Mouse (Mus musculus) forebrain, embryonic 14.5 days (tissue): ENCODE measurements around the gene Trim28. TPM values are rescaled to one million over a fixed set of nuclear protein-coding genes. Genes with fewer than 3 reads are reported as not detected.

ENCODE experiments used
- ATAC-seq: fragments of 200-750 bp; cut with Nextera tagmentation; 2 replicates; pipeline ENCODE4 v1.8.0; 2017; ENCODE audit warnings: mild to moderate bottlenecking, moderate library complexity
- DNase-seq: peaks from one replicate; pipeline ENCODE4 v3.0.0-alpha.2; 2015; ENCODE audit warnings: low spot score
- H3K27ac ChIP-seq: fragments of 300-500 bp; sonication (generic); 2 replicates; pipeline ENCODE4 v1.5.1; 2014; ENCODE audit warnings: low read depth, mild to moderate bottlenecking, control low read depth, low read length, moderate library complexity
- H3K27me3 ChIP-seq: fragments of 300-500 bp; sonication (generic); replicated peaks from 2 replicates; pipeline ENCODE4 v1.6.1; 2014; ENCODE audit warnings: low read length, control low read depth, mixed read lengths; ENCODE audit not compliant: control insufficient read depth, insufficient read depth
- H3K36me3 ChIP-seq: fragments of 300-500 bp; sonication (generic); 2 replicates; pipeline ENCODE4 v1.6.1; 2014; ENCODE audit warnings: low read length, control low read depth; ENCODE audit not compliant: control insufficient read depth, insufficient read depth
- H3K4me1 ChIP-seq: fragments of 300-500 bp; sonication (generic); 2 replicates; pipeline ENCODE4 v1.6.1; 2014; ENCODE audit warnings: antibody characterized with exemption, low read length, control low read depth; ENCODE audit not compliant: control insufficient read depth, insufficient read depth
- H3K4me2 ChIP-seq: fragments of 300-500 bp; sonication (generic); 2 replicates; pipeline ENCODE4 v1.6.1; 2014; ENCODE audit warnings: mild to moderate bottlenecking, control low read depth, low read length
- H3K4me3 ChIP-seq: fragments of 300-500 bp; sonication (generic); 2 replicates; pipeline ENCODE4 v1.5.1; 2014; ENCODE audit warnings: low read depth, low read length, control low read depth
- H3K9ac ChIP-seq: fragments of 300-500 bp; sonication (generic); 2 replicates; pipeline ENCODE4 v1.6.1; 2014; ENCODE audit warnings: mild to moderate bottlenecking, low read length, control low read depth, moderate library complexity
- H3K9me3 ChIP-seq: fragments of 300-500 bp; sonication (generic); replicated peaks from 2 replicates; pipeline ENCODE4 v1.6.1; 2016; ENCODE audit warnings: low read length, control low read depth, mixed read lengths; ENCODE audit not compliant: control insufficient read depth
- WGBS: fragments of 180-500 bp; shearing (Covaris S2); extraction: QIAGEN DNeasy Blood & Tissue Kit; methylation state at CpG from one replicate; pipeline ENCODE4 v1.1.7; 2014; 5-methylcytosine and 5-hydroxymethylcytosine counted together
- polyA plus RNA-seq: library from polyadenylated mRNA; unstranded; fragments of >200 nt; fragmentation: Nextera tagmentation; extraction: Ambion mirVana; gene quantifications from 2 replicates; pipeline ENCODE4 v1.2.1, GENCODE M21; 2014

Trim28 gene
- polyA plus RNA-seq, result 266 and 317 TPM in 2 replicates

DNA sequence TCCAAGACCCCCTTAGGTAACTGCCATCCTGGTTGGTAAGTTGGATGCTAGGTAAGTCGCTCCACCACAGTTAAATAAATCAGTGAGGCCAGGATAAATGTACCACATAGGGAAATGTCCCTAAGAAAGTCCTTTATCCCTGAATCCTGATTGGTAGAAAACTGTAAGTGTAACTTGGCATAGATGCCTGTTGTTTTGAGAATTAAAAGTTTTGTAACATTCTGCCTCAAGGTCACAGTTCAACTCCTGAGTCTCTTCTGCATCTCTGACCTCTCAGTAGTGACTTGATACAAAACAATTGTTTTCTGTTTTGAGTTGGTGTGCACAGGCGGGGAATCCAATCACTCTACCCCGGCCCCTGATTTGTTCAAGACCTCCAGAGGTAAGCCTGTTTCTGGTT lies at the start of gene Trim28:
Gene Trim28, plus strand, starts transcription at position 264 of the 400 bp plus-strand sequence.
- H3K4me2 ChIP-seq, result no peak within 1 kb of the TSS

DNA sequence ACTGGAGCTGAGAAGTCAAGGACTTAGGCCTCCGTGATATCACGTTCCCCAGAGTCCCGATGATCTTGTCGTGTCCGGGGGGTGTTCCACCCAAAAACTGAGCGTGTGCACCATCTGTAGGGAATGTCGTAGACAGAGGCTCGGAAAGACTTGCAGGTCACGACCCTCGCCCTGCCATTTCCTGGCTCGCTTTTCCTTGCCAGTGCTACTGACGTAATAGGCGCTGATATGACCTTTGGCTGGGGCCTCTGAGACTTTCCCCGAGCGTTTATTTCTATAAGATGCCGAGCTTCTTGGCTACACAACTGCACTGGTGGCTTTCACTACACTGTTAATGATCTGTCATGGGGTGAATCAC lies 49.1 kb upstream of the Trim28 start:
- whole genome bisulfite sequencing, result 18% methylated on average over 16 of the region's 16 CpGs
- 0 out of 2 replicates have a peak, but pooled peaks cover 4% of the 10 kb centered on the region for H3K4me1 ChIP-seq
- no peaks in the 10 kb centered on the region for H3K9me3 ChIP-seq
- peak overlapping the region; percentile 73; the same call in 1 of the 2 replicates for H3K27ac ChIP-seq
- no peaks in the 10 kb centered on the region for H3K36me3 ChIP-seq
- H3K27me3 ChIP-seq, result no peaks in the 10 kb centered on the region
- DNase-seq (no peak), ATAC-seq (peak; percentile 18; the same call in 1 of the 2 replicates)
- peak overlapping the region; percentile 38 for H3K4me3 ChIP-seq
- H3K9ac ChIP-seq, result peak overlapping the region; percentile 58
- H3K4me2 ChIP-seq, result peak overlapping the region; percentile 67

More for the DNA sequence above, at the start of gene Trim28:
- no peaks in the 10 kb centered on the region for H3K4me1 ChIP-seq
- H3K27ac ChIP-seq, result no peak within 1 kb of the TSS
- 84% methylated on average over 3 of the region's 3 CpGs for WGBS
- no peaks in the 10 kb centered on the region for H3K9me3 ChIP-seq
- peaks cover 6% of the 10 kb centered on the region for H3K36me3 ChIP-seq
- no peaks in the 10 kb centered on the region for H3K27me3 ChIP-seq
- DNase-seq (no peak), ATAC-seq (no peak)
- H3K4me3 ChIP-seq, result no peak within 1 kb of the TSS
- no peak within 1 kb of the TSS for H3K9ac ChIP-seq

DNA sequence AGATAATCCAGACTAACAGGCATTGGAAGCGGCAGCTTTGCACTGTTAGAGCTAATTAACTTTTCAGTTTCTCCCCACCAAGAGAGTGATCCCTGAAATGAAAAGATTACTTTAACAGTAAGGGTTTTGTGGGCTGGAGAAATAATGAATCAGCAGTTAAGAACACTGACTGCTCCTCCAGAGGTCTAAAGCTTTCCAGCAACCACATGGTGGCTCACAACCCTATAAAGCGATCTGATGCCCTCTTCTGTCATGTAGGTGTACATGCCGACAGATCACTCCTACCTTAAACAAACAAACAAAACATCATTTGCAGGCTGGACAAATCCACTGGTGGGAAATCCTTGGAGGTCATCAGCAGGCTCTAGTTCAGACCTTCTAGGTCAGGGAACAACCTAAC lies 44.0 kb upstream of the Trim28 start:
- ATAC-seq (no peak), DNase-seq (no peak)
- Histone ChIP-seq H3K4me2 (no peak overlapping the region), H3K27ac (no peak overlapping the region), H3K4me3 (no peak overlapping the region), H3K9me3 (no peaks in the 10 kb centered on the region), H3K36me3 (no peaks in the 10 kb centered on the region), H3K4me1 (0 out of 2 replicates have a peak, but pooled peaks cover 3% of the 10 kb centered on the region), H3K9ac (no peak overlapping the region), H3K27me3 (no peaks in the 10 kb centered on the region)
- WGBS, result 53% methylated on average over 3 of the region's 3 CpGs

- Histone ChIP-seq H3K4me3 (no peak overlapping the region), H3K9ac (no peak overlapping the region), H3K9me3 (no peaks in the 10 kb centered on the region), H3K4me1 (no peaks in the 10 kb centered on the region), H3K27me3 (no peaks in the 10 kb centered on the region), H3K27ac (no peak overlapping the region), H3K36me3 (no peaks in the 10 kb centered on the region), H3K4me2 (no peak overlapping the region)
- no peak for DNase-seq
- 68% methylated on average over 5 of the region's 5 CpGs for WGBS
- no peak for ATAC-seq
These were observed 41.4 kb upstream of the Trim28 start for GRCm38 (mm10) chr7:12957511-12957910.

GRCm38 (mm10) chr7:12958948-12959347 lies 40.0 kb upstream of the Trim28 start:
- 84% methylated on average over 4 of the region's 4 CpGs for WGBS
- H3K36me3 ChIP-seq, result no peaks in the 10 kb centered on the region

GRCm38 (mm10) chr7:12959718-12960117 lies 39.2 kb upstream of the Trim28 start:
- H3K4me2 ChIP-seq, result no peak overlapping the region
- no peak overlapping the region for H3K27ac ChIP-seq
- no peak for ATAC-seq
- no peaks in the 10 kb centered on the region for H3K9me3 ChIP-seq
- no peak for DNase-seq
- no peak overlapping the region for H3K9ac ChIP-seq
- no peaks in the 10 kb centered on the region for H3K4me1 ChIP-seq
- no peaks in the 10 kb centered on the region for H3K27me3 ChIP-seq
- H3K36me3 ChIP-seq, result no peaks in the 10 kb centered on the region
- 15% methylated on average over 4 of the region's 4 CpGs for WGBS
- H3K4me3 ChIP-seq, result no peak overlapping the region

More at GRCm38 (mm10) chr7:12958948-12959347, 40.0 kb upstream of the Trim28 start:
- H3K9me3 ChIP-seq, result no peaks in the 10 kb centered on the region
- no peaks in the 10 kb centered on the region for H3K27me3 ChIP-seq
- no peak for ATAC-seq
- no peak overlapping the region for H3K27ac ChIP-seq
- H3K4me3 ChIP-seq, result no peak overlapping the region
- no peak overlapping the region for H3K4me2 ChIP-seq
- no peaks in the 10 kb centered on the region for H3K4me1 ChIP-seq
- no peak for DNase-seq
- no peak overlapping the region for H3K9ac ChIP-seq

- H3K4me3 ChIP-seq, result peak overlapping the region; percentile 39
- DNase-seq (peak; percentile 96), ATAC-seq (peak; percentile 80)
- H3K9ac ChIP-seq, result peak overlapping the region; percentile 68
- no peaks in the 10 kb centered on the region for H3K27me3 ChIP-seq
- H3K27ac ChIP-seq, result peak overlapping the region; percentile 76
- no peaks in the 10 kb centered on the region for H3K9me3 ChIP-seq
- peaks cover 6% of the 10 kb centered on the region for H3K4me1 ChIP-seq
- WGBS, result 2% methylated on average over 29 of the region's 29 CpGs
- no peaks in the 10 kb centered on the region for H3K36me3 ChIP-seq
- peak overlapping the region; percentile 57 for H3K4me2 ChIP-seq
These were observed 37.3 kb upstream of the Trim28 start for GRCm38 (mm10) chr7:12961511-12962141.

GRCm38 (mm10) chr7:12965678-12966091 lies 33.2 kb upstream of the Trim28 start, which contains the start of gene Zfp324:
TSS of gene Zfp324 (plus strand) at chr7:12965838.
- H3K4me3 ChIP-seq, result peak within 1 kb of the TSS; percentile 83
- H3K9ac ChIP-seq, result peak within 1 kb of the TSS; percentile 94
- peaks cover 19% of the 10 kb centered on the region for H3K36me3 ChIP-seq
- H3K27ac ChIP-seq, result peak within 1 kb of the TSS; percentile 88
- WGBS, result under 1% methylated on average over 23 of the region's 23 CpGs
- peak; percentile 93 for ATAC-seq
- H3K4me1 ChIP-seq, result peaks cover 15% of the 10 kb centered on the region
- H3K9me3 ChIP-seq, result no peaks in the 10 kb centered on the region
- DNase-seq, result peak; percentile 95
- peak within 1 kb of the TSS; percentile 93 for H3K4me2 ChIP-seq
- H3K27me3 ChIP-seq, result no peaks in the 10 kb centered on the region

DNA sequence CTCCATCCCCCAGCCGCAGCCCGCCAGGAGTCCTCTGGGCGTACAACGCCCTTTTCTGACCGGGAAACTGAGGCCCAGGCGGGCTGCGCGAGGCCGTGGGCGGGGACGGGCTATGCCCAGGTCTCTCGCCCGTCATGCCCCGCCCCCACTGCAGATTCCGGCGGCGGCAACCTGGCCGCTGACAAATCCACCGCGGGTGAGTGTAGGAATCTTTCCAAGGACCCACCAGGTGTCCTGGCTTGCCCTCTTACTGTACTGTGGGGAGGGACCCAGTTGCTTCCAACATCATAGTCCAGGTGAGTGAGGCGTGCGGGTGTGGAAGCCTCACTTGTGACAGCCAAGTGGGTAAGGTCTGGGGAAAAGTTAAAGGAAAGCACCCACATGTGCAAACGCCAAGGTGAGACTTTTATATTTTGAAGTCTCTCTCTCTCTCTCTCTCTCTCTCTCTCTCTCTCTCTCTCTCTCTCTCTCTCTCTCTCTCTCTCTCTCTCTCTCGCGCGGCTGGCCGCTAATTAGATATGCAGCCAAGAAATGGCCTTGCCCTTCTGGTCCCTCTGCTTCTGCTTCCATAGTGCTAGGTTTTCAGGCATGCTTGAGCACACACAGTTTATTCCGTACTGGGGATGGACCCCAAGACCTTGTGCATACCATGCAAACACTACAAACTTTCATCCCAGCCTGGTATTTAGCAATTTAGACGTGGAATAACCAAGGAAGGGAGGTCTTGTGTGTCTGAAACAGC lies 32.6 kb upstream of the Trim28 start:
- peak overlapping the region; percentile 93 for H3K4me2 ChIP-seq
- H3K9ac ChIP-seq, result peak overlapping the region; percentile 94
- no peaks in the 10 kb centered on the region for H3K9me3 ChIP-seq
- DNase-seq (peak; percentile 43), ATAC-seq (peak; percentile 60)
- H3K4me1 ChIP-seq, result peaks cover 15% of the 10 kb centered on the region
- H3K4me3 ChIP-seq, result peak overlapping the region; percentile 83
- WGBS, result under 1% methylated on average over 26 of the region's 29 CpGs
- H3K27ac ChIP-seq, result peak overlapping the region; percentile 88
- peaks cover 25% of the 10 kb centered on the region for H3K36me3 ChIP-seq
- H3K27me3 ChIP-seq, result no peaks in the 10 kb centered on the region
